Mouse (Mus musculus): ENCODE measurements around the gene Fam187b. TPM values are rescaled to one million over a fixed set of nuclear protein-coding genes. Genes with fewer than 3 reads are reported as not detected.
"Not testable (repeated sequence)": the region's sequence is repeated elsewhere in the genome, so short reads cannot be mapped to it uniquely, and the experiment has no call there.

The Fam187b gene
- total RNA-seq (2017) = not detected in 2 replicates

DNA sequence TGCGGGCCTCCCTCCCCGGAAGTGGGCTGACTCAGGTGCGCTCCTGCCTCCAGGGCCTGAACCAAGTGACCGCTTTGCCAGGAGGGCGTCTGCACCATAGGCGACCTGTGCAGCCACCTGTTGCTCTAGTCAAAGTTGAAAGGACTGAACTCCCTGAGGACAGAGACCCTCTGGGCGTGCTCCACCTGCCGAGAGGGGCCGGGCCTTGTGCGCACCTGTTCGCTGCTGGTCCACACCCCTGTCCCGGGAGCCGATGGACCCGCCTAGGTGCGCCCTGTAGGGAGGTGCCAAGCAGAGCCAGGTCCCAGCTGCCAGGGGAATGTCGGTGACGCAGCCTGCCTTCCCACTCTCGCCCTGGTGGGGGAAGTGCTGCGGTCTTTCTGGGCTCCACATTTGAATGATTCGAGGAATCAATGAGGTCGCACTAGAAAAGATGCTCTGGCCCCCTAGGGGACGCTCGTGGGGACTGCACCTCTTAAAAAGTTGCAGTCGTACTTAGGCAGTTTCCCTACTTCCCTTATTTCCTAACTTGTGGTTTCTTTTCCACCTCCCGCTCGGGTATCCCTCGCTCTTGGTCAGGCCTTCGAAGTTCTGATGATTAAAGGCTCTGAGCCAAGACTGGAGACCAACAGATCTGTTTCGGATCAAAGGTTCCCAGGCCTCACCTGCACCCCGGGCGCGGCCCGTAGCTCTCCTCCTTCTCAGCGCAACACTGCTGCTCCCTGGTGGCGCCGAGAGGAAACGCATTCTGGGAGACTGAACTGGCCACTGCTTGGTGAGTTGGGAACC, at the start of gene Fam187b:
TSS of gene Fam187b (plus strand) at position 290 of the 789 bp plus-strand sequence.
- ATAC-seq (replicated peaks; ENCODE audit: low read depth, poor library complexity, severe bottlenecking) = peak; percentile 94

DNA sequence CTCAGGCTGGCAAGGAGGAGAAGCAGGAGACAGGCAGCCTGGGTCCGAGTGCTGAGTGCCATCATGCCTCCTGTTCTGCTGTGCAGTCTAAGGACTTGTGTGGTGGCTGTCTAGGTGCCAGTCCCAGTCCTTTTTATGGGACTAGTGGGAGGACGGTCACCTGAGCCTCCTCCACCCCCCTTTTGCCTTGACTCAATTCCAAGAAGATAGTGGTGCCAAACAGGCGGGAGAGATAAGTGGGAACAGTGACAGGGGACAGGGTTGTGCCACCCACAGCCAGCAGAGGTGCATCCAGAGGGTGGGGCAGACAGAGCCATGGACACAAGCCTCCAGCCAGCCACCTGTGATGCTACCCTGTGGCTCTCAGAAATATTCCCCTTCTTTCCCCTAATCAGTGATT, 49.5 kb upstream of the Fam187b start:
- ATAC-seq (replicated peaks; ENCODE audit: low read depth, poor library complexity, severe bottlenecking) = no peak

DNA sequence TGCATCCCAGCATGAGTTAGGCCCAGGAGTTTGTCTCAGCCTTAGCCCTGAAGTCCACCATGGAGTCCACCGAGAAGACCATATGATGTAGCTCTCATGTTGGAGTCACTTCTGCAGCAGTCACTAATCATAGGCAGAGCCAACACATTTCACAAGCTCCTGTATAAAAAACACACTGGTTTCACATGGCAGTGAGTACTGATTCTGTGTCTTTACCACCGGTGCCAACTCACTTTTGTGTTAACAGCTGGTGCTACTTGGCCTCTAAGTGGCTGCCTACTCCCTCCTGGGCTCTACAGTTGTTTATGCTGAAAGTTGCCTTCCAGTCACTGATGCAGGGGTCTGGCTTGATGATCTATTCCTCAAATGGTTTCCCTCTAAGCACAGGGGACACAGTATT, 49.0 kb upstream of the Fam187b start, which contains the start of gene Hamp2:
TSS of gene Hamp2 (minus strand) at position 101 of the 400 bp plus-strand sequence.
- not testable (repeated sequence) for ATAC-seq (replicated peaks; ENCODE audit: low read depth, poor library complexity, severe bottlenecking)

DNA sequence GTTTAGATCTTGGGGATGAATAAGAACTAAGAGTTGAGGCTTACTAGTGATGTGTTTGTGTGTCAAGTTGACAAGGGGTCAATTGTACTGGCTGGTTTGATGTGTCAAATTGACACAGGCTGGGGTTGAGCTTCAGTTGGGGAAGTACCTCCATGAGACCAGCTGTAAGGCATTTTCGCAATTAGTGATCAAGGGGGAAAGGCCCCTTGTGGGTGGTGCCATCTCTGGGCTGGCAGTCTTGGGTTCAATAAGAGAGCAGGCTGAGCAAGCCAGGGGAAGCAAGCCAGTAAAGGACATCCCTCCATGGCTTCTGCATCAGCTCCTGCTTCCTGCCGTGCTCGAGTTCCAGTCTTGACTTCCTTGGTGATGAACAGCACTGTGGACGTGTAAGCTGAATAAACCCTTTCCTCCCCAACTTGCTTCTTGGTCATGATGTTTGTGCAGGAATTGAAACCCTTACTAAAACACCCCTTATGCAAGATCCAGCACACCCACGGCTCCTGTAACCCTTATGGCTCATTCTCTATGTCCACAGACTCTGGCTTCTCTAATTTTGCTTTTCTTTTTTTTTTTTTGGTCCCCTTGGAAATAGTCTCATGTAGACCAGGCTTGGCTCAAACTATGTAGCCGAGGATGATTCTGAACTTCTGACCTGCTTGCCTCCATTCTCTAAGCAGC, 38.0 kb upstream of the Fam187b start:
- 0 out of 2 replicates have a peak, but pooled peaks have one; percentile 47 for ATAC-seq (replicated peaks; ENCODE audit: low read depth, poor library complexity, severe bottlenecking)

DNA sequence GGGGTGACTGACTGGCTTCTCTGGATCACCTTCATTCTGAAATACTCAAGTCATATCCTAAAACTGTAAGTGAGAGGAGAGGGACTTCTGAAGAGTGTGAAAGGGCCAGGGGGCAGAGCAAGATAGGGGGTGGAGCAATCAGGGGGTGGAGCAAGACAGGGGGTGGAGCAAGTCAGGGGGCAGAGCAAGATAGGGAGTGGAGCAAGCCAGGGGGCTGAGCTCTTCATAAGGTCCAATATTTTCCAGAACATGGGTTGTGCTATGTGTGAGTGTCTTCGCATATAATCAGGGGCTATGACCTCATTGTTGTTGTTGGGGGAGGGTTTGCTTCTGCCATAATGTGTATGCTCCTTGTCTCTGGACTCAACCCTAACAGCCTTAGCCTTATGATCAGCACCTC, 33.5 kb upstream of the Fam187b start:
- not testable (repeated sequence) for ATAC-seq (replicated peaks; ENCODE audit: low read depth, poor library complexity, severe bottlenecking)

DNA sequence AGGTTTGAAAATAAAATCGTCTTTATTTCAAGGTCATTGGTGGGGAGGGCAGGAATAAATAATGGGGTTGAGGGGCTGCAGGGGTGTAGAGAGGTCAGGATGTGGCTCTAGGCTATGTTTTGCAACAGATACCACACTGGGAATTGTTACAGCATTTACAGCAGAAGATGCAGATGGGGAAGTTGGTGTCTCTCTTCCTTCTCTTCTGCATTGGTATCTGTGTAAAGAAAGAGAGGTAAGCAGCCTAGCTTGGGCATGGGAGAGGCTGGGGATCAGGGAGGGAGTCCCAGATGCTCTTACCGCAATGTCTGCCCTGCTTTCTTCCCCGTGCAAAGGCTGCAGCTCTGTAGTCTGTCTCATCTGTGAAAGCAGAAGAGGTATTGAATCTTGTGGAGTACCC, 31.2 kb upstream of the Fam187b start:
- peak; percentile 75 for ATAC-seq (replicated peaks; ENCODE audit: low read depth, poor library complexity, severe bottlenecking)

DNA sequence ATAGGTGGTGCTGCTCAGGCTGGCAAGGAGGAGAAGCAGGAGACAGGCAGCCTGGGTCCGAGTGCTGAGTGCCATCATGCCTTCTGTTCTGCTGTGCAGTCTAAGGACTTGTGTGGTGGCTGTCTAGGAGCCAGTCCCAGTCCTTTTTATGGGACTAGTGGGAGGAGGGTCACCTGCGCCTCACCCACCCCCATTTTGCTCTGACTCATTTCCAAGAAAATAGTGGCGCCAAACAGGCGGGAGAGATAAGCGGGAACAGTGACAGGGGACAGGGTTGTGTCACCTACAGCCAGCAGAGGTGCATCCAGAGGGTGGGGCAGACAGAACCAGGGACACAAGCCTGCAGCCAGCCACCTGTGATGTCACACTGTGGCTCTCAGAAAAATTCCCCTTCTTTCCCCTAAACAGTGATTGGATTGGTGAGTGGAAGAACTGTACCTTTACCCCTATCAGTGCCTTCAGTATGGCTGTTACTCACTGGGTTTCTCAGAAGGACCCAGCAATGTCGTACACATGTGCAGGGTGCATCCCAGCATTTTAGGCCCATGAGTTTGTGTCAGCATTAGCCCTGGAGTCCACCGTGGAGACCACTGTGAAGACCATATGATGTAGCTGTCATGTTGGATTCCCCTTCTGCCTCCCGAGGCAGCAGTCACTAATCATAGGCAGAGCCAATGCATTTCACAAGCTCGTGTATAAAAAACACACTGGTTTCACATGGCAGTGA, 29.5 kb upstream of the Fam187b start, which contains the start of gene Hamp:
TSS of gene Hamp (minus strand) at position 124 of the 727 bp plus-strand sequence.
- ATAC-seq (replicated peaks; ENCODE audit: low read depth, poor library complexity, severe bottlenecking) = no peak

DNA sequence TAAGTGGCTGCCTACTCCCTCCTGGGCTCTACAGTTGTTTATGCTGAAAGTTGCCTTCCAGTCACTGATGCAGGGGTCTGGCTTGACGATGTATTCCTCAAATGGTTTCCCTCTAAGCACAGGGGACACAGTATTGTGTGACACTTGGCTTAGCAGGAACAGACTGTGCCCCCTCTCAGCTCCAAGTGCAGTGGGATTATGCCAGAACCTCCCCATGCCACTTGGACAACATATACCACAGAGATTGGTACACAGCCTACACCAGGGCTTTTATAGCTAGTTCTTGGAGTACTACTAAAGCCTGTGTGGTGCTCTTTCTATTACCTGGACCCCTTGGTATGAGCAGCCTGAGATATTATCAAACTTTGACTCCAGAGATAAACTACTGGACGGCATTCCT, 28.9 kb upstream of the Fam187b start:
- ATAC-seq (replicated peaks; ENCODE audit: low read depth, poor library complexity, severe bottlenecking) = not testable (repeated sequence)

DNA sequence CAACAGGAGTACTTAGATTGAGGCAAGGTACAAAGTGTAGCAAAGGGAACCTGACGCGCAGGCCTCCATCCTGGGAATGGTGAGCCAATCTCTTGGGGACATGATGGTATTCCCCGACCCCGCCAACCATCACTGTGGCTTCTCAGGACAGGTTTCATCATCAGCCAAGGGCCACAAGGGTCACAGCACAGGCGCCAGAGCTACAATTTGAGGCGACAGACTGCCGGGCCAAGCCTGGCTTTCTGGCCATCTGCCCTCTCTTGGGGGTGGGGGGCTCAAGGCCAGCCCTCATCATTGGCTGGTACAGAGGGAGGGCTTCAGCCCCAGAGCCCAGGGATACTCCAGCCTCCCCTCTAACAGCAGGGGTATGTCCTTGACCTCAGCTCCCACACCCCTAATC, 28.1 kb upstream of the Fam187b start:
- not testable (repeated sequence) for ATAC-seq (replicated peaks; ENCODE audit: low read depth, poor library complexity, severe bottlenecking)

DNA sequence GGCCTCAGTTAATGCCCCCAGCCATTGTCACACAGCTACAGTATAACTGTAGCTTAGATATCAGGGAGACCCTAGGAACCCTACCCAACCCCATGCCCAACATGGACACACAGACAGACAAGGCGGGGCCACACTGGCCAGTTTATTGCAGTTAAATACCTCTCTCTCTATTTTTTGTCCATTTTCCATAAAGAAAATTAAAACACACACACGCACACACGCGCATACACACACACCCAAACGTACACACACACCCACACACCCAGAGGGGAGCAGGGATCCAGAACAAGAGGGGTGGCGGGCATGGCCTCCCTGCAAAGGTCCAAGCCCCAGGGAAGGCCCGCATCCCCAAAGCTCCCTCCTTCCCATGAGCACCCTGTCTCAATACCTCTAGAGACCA, 27.7 kb upstream of the Fam187b start:
- ATAC-seq (replicated peaks; ENCODE audit: low read depth, poor library complexity, severe bottlenecking) = no peak

DNA sequence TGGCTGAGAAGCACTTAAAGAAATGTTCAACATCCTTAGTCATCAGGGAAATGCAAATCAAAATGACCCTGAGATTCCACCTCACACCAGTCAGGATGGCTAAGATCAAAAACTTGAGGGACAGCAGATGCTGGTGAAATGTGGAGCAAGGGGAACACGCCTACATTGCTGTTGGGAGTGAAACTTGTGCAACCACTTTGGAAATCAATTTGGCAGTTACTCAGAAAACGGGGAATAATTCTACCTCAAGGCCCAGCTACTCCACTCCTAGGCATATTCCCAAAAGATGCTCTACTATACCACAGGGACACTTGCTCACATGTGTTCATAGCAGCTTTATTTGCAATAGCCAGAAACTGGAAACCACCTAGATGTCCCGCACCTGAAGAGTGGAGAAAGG, 23.7 kb upstream of the Fam187b start:
- ATAC-seq (replicated peaks; ENCODE audit: low read depth, poor library complexity, severe bottlenecking) = not testable (repeated sequence)

DNA sequence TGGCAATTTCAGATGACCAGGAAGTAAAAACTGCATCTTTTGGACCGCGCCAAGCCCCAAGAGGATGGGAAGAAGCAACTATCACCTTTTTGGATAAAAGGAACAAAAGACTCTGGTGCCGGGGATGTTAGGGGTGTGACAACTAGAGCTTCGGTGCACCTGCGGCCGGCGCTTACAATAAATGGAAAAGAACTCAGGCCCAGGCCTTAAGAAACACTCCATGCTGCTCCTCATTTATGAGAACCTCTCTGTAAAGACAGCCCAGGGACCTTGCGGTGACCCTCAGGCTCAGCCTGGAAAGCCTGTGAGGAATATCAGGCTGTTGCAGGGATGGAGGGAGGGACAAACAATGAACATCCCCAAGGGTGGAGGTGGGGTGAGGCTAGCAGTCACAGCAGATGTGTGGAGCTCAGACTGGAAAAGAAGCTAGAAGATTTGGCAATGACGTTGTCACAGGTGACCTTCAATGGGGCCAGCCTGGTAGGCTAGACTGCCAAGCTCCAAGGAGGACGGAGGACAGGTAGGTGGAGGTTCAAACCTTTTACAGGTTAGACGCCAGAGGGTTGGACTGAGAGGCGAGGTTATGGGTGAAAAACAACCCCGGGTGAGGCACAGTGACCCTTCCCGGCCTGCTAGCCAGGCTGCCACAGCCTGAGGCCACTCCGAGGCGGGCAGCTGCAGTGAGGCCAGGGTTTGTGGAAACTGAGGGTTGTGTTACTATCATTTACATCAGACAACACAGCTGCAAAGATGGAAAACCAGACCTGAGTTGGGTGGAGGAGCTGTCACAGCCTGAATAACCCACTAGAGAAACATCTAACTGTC, 20.9 kb upstream of the Fam187b start:
- ATAC-seq (replicated peaks; ENCODE audit: low read depth, poor library complexity, severe bottlenecking) = no peak

DNA sequence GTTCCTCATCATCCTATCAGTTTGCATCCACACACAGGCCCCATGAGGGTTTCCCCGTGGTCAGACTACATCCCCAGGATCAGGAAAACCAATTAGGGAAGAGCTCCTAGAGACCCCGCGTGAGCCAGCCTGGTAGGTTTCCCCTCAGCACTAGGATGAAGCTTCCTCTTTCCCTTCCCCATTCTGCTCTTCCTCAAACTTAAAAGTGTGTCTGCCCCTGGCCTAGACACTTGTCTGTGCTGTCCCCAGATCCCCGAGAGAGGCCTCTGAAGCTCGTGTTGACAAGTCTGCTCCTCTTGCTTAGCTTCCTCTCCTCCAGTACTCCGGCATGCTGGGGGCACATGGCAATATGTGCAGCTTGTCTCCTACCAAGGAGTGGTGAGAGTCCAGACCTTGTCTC, 20.1 kb upstream of the Fam187b start:
- ATAC-seq (replicated peaks; ENCODE audit: low read depth, poor library complexity, severe bottlenecking) = peak; percentile 35

DNA sequence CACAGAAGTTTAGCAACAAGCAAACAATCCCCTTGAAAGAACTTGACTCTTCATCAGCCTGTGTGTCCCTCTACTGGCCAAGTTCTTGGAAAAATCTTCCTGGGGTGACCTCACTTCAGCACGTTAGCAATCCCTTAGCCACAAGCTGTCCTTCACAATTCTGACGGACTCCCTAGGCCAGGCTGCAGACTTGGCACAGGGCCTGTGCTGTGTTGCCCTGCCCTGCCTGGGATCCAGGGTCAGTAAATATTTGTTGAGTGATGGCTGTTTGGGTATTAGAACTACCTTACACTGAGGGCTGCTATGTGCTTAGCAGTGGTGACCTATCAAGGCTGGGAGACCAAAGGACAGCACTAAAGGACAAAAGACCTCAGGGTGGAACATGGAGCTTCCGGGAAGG, 19.6 kb upstream of the Fam187b start:
- ATAC-seq (replicated peaks; ENCODE audit: low read depth, poor library complexity, severe bottlenecking) = no peak

DNA sequence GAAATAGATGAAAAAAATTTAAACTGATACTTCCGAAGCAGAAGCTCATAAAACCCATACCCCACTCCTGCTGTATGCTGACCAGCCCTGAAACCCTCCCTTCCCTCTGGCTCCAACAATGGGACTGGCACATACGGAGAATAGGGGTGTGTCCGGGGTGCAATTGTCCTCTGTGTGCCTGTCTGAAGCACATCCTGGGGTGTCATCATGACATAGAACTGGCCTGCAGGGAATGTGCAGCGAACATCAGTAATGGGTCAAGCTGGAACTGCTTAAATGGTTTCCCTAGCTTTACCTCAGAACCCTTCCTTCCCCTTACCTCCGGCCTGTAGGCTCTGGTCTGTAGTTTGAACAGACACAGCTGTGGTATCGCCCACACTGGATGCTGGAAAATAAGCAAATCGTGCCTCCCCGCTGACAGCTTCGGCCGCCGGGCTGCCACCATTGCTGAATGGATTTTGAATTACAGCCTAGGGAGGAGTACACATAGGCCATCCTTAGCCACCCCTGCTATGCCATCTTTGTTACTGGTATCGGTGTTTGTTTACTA, 18.5 kb upstream of the Fam187b start:
- no peak for ATAC-seq (replicated peaks; ENCODE audit: low read depth, poor library complexity, severe bottlenecking)

DNA sequence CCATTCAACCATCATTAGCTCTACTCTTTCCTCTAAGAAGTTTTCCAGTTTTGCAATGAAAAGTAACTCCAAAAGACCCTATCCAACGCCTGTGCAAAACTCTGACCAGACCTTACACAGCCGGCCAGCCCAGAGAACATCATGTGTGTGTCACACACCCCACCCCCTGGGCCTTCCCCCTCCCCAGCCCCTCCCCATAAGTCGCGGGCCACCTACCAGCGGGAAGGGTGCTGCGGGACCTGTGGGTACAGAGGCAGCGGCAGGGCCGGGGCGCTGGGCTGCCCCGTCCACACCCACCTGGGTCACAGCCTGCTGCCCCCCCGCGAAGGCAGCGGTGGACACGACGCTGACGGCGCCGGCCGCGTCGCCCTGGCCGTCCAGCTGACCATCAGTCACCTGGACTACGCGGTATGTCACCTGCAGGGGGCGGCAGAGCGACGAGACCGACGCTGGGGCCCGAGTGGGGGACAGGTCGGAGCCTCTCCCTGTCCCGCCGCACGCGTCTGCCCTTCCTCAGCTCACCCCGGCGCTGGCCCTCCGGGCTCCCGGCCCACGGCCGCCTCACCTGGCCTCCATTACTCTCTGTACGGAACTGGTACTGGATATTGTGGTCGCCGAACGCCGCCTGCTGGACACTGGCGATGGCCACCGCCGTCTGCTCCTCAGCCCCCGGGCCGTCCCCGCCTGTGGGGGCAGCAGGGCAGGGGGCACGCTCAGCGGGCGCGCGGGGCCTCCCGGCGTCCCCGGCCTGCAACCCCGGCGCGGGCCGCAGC, 17.8 kb upstream of the Fam187b start:
- peak; percentile 51 for ATAC-seq (replicated peaks; ENCODE audit: low read depth, poor library complexity, severe bottlenecking)

DNA sequence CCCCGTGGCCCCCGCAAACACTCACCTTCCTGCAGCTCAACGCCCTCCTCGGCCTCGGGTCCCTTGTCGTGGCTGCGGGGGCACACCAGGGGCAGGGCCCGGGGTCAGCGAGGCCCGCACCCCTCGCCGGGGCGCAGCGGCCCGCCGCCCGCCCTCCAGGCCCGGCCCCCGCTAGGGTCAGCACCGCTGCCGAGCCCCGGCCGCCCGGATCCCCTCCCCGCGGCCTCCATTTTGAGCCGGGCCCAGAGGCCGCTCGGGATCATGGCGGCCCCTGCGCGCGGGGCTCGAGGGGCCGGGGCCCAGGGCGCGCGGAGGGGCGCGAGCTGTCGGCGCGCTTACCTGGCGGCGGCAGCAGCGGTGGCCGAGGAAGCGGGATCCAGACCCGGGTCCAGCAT, 17.2 kb upstream of the Fam187b start:
- no peak for ATAC-seq (replicated peaks; ENCODE audit: low read depth, poor library complexity, severe bottlenecking)

DNA sequence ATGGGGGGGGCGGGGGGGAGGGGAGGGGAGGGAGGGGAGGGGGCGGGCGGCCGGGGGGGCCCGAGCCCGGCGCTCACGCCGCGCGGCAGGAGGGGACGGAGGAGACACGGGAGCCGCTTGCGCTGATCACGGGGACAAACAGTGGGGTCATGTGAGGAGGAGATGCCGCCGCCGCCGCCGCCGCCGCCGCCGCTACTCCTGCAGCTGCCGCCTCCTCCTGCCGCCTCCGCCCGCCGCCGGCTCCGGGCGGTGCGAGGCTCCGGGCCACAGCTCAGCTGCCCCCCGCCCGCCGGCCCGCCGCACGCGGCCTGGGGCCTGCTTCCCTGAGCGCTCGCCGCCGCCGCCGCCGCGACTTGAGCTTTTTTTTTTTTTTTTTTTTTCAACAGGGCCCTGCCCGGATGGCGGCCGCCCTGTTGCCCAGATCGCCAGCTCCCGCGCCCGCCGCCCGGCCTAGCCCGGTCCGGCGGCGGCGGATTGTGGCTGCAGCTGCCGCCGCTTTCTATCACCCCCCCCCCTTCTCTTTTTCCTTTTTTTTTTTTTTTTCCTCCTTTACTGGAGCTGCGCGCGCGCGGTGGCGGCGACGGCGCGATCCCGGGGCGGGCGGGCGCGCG, 16.7 kb upstream of the Fam187b start, which contains the start of gene Usf2:
TSS of gene Usf2 (minus strand) at position 48 of the 611 bp plus-strand sequence.
- peak; percentile 49 for ATAC-seq (replicated peaks; ENCODE audit: low read depth, poor library complexity, severe bottlenecking)
